Mouse (Mus musculus): ENCODE results near the gene Thbd. TPM values are rescaled to one million over a fixed set of nuclear protein-coding genes. Genes with fewer than 3 reads are reported as not detected.
A peak's percentile ranks its signal among the peaks of the same experiment; 100 is the strongest.

Thbd gene
- polyA plus RNA-seq, 1 experiment from 2014 or later = 15.9 TPM

DNA sequence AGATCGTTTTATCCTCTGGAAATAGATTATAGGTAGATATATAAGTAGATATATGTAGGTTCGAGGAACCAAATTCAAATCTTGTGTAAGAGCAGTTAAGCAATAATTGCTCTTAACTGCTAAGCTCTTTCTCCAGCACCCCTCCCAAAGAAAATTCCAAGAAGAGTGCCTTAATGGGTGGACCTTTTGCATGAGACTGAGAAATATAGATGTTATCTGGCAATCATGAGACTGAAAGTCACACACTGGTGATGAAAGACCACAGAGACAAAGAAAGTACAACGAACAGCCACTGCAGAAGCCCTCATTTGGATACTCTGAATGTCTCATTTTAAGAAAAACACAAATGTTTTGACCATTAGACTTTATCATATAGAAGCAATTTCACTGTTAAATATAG lies 20.5 kb upstream of the Thbd start:
- Histone ChIP-seq H3K4me3 (ENCODE audit: low read length) (no peak overlapping the region), H3K27me3 (ENCODE audit: insufficient read depth, low read length) (no peaks in the 10 kb centered on the region), H3K9ac (replicated peaks; ENCODE audit: low read length) (no peak overlapping the region), H3K27ac (ENCODE audit: low read length) (no peak overlapping the region), H3K4me1 (ENCODE audit: insufficient read depth, low read length) (peaks cover 4% of the 10 kb centered on the region; the same call in 1 of the 2 replicates), H3K9me3 (ENCODE audit: low read length) (no peaks in the 10 kb centered on the region), H3K36me3 (ENCODE audit: insufficient read depth, low read length) (no peaks in the 10 kb centered on the region), H3K4me2 (replicated peaks; ENCODE audit: low read depth, low read length) (no peak overlapping the region)
- 81% methylated on average over 3 of the region's 3 CpGs for WGBS
- ATAC-seq (ENCODE audit: low FRiP score, low TSS enrichment) = no peak

DNA sequence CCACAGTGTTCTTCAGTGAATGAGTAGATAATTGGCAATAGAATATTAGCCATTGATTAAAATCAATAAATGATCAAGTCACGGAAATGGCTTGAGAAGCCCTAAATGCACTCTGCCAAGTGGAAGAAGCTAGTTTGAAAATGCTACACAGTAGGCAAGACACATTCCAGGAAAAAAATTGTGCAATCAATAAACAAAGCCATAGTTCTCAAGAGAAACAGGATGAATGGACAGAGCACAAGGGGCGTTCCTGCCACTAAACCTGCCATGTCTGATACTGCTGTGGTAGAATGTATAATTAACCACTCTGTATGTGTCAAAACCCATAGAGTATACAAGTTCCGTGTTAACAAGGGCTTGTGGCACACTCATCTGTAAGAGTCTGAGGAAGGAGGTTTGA lies 19.6 kb upstream of the Thbd start:
- H3K27ac ChIP-seq (ENCODE audit: low read length) = no peak overlapping the region
- no peaks in the 10 kb centered on the region for H3K27me3 ChIP-seq (ENCODE audit: insufficient read depth, low read length)
- H3K4me2 ChIP-seq (replicated peaks; ENCODE audit: low read depth, low read length) = no peak overlapping the region
- no peak overlapping the region for H3K4me3 ChIP-seq (ENCODE audit: low read length)
- no peaks in the 10 kb centered on the region for H3K9me3 ChIP-seq (ENCODE audit: low read length)
- 90% methylated on average over 3 of the region's 3 CpGs for WGBS
- no peak overlapping the region for H3K9ac ChIP-seq (replicated peaks; ENCODE audit: low read length)
- peaks cover 4% of the 10 kb centered on the region; the same call in 1 of the 2 replicates for H3K4me1 ChIP-seq (ENCODE audit: insufficient read depth, low read length)
- no peak for ATAC-seq (ENCODE audit: low FRiP score, low TSS enrichment)
- no peaks in the 10 kb centered on the region for H3K36me3 ChIP-seq (ENCODE audit: insufficient read depth, low read length)

DNA sequence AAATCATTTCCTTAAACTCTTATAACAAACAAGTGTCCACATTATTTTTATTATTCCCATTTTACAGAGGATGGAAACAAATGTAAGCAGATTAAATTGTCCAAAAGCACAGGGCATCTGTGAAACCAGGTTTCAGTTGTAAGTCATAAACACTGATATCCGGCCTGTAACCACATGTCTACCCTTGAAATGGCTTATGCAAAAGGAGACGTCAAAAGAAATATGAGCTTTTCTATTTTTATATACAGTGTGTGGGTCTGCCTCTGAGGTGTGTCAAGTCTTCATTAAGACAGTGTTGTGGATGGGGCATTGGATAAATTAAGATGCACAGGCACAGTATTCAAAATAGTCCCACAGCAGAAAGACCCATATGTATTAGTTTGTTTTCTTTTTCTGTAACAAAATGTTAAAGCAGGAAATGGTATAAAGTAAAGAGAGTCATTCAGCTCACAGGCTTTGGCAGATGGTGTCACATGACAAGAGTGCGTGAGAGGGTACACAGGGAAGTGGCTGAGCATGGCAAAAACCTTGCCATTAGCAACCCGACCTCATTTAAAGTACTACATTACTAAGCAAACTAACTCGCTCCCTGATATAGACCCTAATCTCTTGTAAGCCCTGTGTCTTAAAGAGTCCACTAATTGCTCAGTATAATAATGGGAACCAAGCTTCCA lies 17.9 kb upstream of the Thbd start:
- 64% methylated on average over 5 of the region's 5 CpGs for WGBS
- H3K4me2 ChIP-seq (replicated peaks; ENCODE audit: low read depth, low read length) = no peak overlapping the region

DNA sequence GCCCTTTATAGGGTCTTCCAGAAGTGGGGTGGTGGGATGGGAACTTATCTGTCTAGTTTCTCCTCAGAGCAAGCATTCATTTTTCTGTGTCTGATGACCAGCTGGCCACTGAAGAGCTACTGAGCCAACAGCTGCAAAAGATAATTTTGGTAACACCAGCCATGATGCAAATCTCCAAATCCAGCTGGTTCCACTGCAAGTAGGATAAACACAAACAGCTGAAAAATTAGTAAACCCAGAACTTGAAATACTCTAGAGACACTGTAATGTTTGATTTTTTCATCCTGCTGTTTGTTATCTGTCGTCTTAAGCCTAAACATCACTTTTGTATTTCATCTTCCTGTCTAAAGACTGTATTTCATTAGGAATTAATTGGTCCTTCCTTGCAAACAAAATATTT lies 13.7 kb upstream of the Thbd start:
- no peaks in the 10 kb centered on the region for H3K27me3 ChIP-seq (ENCODE audit: insufficient read depth, low read length)
- no peak overlapping the region for H3K9ac ChIP-seq (replicated peaks; ENCODE audit: low read length)
- H3K9me3 ChIP-seq (ENCODE audit: low read length) = no peaks in the 10 kb centered on the region
- H3K4me3 ChIP-seq (ENCODE audit: low read length) = no peak overlapping the region
- H3K4me1 ChIP-seq (ENCODE audit: insufficient read depth, low read length) = no peaks in the 10 kb centered on the region
- WGBS = 70% methylated on average over 1 of the region's 1 CpGs
- H3K4me2 ChIP-seq (replicated peaks; ENCODE audit: low read depth, low read length) = no peak overlapping the region
- ATAC-seq (ENCODE audit: low FRiP score, low TSS enrichment) = no peak
- no peaks in the 10 kb centered on the region for H3K36me3 ChIP-seq (ENCODE audit: insufficient read depth, low read length)
- H3K27ac ChIP-seq (ENCODE audit: low read length) = no peak overlapping the region

More for the DNA sequence above, 17.9 kb upstream of the Thbd start:
- no peak overlapping the region for H3K4me3 ChIP-seq (ENCODE audit: low read length)
- no peaks in the 10 kb centered on the region for H3K4me1 ChIP-seq (ENCODE audit: insufficient read depth, low read length)
- H3K36me3 ChIP-seq (ENCODE audit: insufficient read depth, low read length) = no peaks in the 10 kb centered on the region
- no peak overlapping the region for H3K9ac ChIP-seq (replicated peaks; ENCODE audit: low read length)
- no peak overlapping the region for H3K27ac ChIP-seq (ENCODE audit: low read length)
- ATAC-seq (ENCODE audit: low FRiP score, low TSS enrichment) = no peak
- no peaks in the 10 kb centered on the region for H3K27me3 ChIP-seq (ENCODE audit: insufficient read depth, low read length)
- no peaks in the 10 kb centered on the region for H3K9me3 ChIP-seq (ENCODE audit: low read length)

DNA sequence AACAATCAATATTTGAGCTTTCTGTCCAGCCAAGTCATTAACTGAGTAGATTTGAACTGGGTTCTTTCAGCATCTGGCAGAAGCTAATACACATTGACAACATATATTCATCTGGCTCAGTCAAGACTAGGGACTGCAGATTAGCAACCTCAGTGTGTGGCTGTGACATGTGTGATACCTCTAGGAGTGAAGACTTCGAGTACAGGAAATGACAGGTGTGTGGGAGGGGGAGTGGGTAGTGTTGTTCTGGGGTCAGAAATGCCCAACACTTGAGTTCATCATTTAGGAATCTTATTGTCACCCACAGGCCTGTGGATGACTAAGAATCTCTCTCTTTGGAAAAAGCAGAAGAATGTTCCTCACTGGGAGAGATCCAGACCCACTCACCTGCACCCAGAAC lies 13.1 kb upstream of the Thbd start:
- 35% methylated on average over 1 of the region's 1 CpGs for WGBS
- Histone ChIP-seq H3K36me3 (ENCODE audit: insufficient read depth, low read length) (no peaks in the 10 kb centered on the region), H3K9me3 (ENCODE audit: low read length) (no peaks in the 10 kb centered on the region), H3K4me1 (ENCODE audit: insufficient read depth, low read length) (no peaks in the 10 kb centered on the region), H3K27me3 (ENCODE audit: insufficient read depth, low read length) (no peaks in the 10 kb centered on the region), H3K27ac (ENCODE audit: low read length) (no peak overlapping the region), H3K4me2 (replicated peaks; ENCODE audit: low read depth, low read length) (no peak overlapping the region), H3K4me3 (ENCODE audit: low read length) (no peak overlapping the region), H3K9ac (replicated peaks; ENCODE audit: low read length) (no peak overlapping the region)
- ATAC-seq (ENCODE audit: low FRiP score, low TSS enrichment) = no peak

DNA sequence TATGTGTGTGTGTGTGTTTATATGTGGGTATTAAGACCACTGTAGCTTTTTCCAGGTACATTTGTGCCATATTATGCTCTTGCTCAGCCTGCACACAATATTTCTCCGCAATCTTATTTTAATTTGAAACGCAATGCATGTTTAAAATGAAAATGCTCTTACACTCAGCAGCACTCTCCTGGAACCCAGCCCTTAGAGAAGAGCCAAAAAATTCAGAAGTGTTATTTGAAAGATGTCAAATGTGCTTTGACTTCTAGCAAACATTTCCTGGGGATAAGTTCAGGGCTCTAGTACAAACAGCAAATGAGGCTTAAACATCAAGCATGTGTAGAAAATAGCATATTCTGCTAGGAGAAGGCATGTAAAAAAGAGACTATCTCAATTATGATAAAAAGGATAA lies 11.8 kb upstream of the Thbd start:
- H3K9ac ChIP-seq (replicated peaks; ENCODE audit: low read length) = no peak overlapping the region
- no peak overlapping the region for H3K4me2 ChIP-seq (replicated peaks; ENCODE audit: low read depth, low read length)
- ATAC-seq (ENCODE audit: low FRiP score, low TSS enrichment) = no peak
- WGBS = 95% methylated on average over 2 of the region's 2 CpGs
- no peaks in the 10 kb centered on the region for H3K9me3 ChIP-seq (ENCODE audit: low read length)
- no peak overlapping the region for H3K27ac ChIP-seq (ENCODE audit: low read length)
- no peaks in the 10 kb centered on the region for H3K4me1 ChIP-seq (ENCODE audit: insufficient read depth, low read length)
- no peaks in the 10 kb centered on the region for H3K27me3 ChIP-seq (ENCODE audit: insufficient read depth, low read length)
- H3K36me3 ChIP-seq (ENCODE audit: insufficient read depth, low read length) = no peaks in the 10 kb centered on the region
- H3K4me3 ChIP-seq (ENCODE audit: low read length) = no peak overlapping the region

DNA sequence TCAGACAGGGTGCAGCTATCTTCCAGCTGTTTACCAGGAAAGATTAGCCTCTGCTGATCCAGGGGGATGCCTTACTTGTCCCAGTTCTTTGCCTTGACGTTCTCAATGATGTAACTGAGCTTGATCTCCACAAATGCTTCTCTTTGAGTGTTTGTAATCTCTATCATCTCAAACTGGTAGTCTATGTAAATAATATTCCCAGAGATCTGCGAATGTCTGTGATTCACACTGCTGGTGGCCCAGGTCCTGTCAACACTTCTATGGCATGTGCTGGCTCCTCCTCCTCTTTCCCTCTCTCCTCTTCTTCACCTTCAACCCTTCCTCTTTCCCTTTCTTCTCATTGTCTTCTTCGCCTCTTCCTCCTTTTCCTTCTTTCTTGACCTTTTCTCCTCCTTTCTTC lies 11.2 kb upstream of the Thbd start:
- H3K9ac ChIP-seq (replicated peaks; ENCODE audit: low read length) = no peak overlapping the region
- H3K36me3 ChIP-seq (ENCODE audit: insufficient read depth, low read length) = no peaks in the 10 kb centered on the region
- no peaks in the 10 kb centered on the region for H3K9me3 ChIP-seq (ENCODE audit: low read length)
- 80% methylated on average over 3 of the region's 3 CpGs for WGBS
- no peak for ATAC-seq (ENCODE audit: low FRiP score, low TSS enrichment)
- no peak overlapping the region for H3K4me2 ChIP-seq (replicated peaks; ENCODE audit: low read depth, low read length)
- no peak overlapping the region for H3K27ac ChIP-seq (ENCODE audit: low read length)
- no peaks in the 10 kb centered on the region for H3K4me1 ChIP-seq (ENCODE audit: insufficient read depth, low read length)
- H3K4me3 ChIP-seq (ENCODE audit: low read length) = no peak overlapping the region
- no peaks in the 10 kb centered on the region for H3K27me3 ChIP-seq (ENCODE audit: insufficient read depth, low read length)

DNA sequence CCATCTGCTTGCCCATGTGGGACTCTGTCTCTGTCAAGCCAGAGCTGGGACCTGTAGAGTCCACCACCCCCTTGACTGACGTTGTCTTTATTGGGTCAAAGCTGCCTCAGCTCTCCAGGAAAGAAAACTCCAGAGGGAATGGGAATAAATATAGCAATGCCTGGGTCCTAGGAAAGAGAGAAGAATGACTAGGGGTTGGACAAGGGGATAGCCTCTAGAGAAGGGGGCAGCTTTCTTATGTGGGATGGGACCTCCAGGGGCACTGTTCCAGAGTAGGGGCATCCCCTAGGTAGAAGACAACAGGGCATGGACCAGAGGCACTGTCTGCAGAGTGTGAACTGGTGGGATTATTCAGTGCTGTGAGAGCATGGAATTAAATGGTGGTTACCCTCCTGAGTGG lies 1.8 kb upstream of the Thbd start:
- no peak overlapping the region for H3K9ac ChIP-seq (replicated peaks; ENCODE audit: low read length)
- H3K4me1 ChIP-seq (ENCODE audit: insufficient read depth, low read length) = peaks cover 18% of the 10 kb centered on the region
- peaks cover 25% of the 10 kb centered on the region for H3K27me3 ChIP-seq (ENCODE audit: insufficient read depth, low read length)
- WGBS = 88% methylated on average over 1 of the region's 1 CpGs
- H3K36me3 ChIP-seq (ENCODE audit: insufficient read depth, low read length) = no peaks in the 10 kb centered on the region
- no peak for ATAC-seq (ENCODE audit: low FRiP score, low TSS enrichment)
- H3K27ac ChIP-seq (ENCODE audit: low read length) = no peak overlapping the region
- H3K9me3 ChIP-seq (ENCODE audit: low read length) = no peaks in the 10 kb centered on the region
- no peak overlapping the region for H3K4me2 ChIP-seq (replicated peaks; ENCODE audit: low read depth, low read length)
- no peak overlapping the region for H3K4me3 ChIP-seq (ENCODE audit: low read length)

DNA sequence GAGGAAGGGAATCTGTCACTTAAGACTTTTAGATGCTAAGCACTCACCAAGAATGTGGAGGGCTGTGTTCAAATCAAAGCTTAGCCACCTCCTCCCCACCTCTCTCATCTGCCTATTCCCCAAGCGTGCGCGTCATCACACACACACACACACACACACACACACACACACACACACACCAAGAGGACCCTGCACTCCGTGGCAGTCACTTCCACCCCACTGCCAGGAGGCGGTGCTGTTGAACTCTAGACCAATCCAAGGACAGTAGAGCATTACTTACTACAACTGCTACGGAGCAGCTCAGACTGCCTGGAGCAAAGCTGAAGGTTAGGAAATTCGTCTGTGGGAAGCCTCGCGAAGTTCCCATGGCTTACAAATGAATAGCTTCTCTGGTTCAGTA lies 1.2 kb upstream of the Thbd start:
- H3K4me3 ChIP-seq (ENCODE audit: low read length) = no peak overlapping the region
- peaks cover 25% of the 10 kb centered on the region for H3K27me3 ChIP-seq (ENCODE audit: insufficient read depth, low read length)
- H3K9ac ChIP-seq (replicated peaks; ENCODE audit: low read length) = no peak overlapping the region
- WGBS = 29% methylated on average over 9 of the region's 9 CpGs
- peak; percentile 84 for ATAC-seq (ENCODE audit: low FRiP score, low TSS enrichment)
- no peaks in the 10 kb centered on the region for H3K36me3 ChIP-seq (ENCODE audit: insufficient read depth, low read length)
- 0 out of 2 replicates have a peak overlapping the region, but pooled peaks have one; percentile 61 for H3K4me2 ChIP-seq (replicated peaks; ENCODE audit: low read depth, low read length)
- H3K27ac ChIP-seq (ENCODE audit: low read length) = no peak overlapping the region
- peaks cover 18% of the 10 kb centered on the region for H3K4me1 ChIP-seq (ENCODE audit: insufficient read depth, low read length)
- no peaks in the 10 kb centered on the region for H3K9me3 ChIP-seq (ENCODE audit: low read length)

DNA sequence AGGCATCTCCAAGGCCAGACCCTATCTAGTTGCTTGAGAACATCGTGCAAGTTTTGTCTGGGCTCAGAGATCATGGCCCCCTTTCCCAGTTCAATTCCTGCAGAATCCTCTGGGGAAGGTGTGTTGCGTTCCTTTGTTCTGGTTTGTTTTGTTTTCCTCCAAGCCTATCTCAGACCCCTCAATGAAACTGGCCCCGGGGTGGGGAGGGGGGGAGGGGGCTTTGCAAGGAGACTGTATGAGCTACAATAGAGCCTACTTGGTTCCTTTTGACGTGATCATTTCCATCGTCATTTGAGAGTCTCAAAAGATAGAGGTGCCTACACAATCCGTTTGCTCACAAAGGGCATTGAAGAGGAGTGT lies 753 bp upstream of the Thbd start:
- Histone ChIP-seq H3K4me1 (ENCODE audit: insufficient read depth, low read length) (peaks cover 18% of the 10 kb centered on the region), H3K4me2 (replicated peaks; ENCODE audit: low read depth, low read length) (peak overlapping the region; percentile 61), H3K27ac (ENCODE audit: low read length) (no peak overlapping the region), H3K9ac (replicated peaks; ENCODE audit: low read length) (0 out of 2 replicates have a peak overlapping the region, but pooled peaks have one; percentile 63), H3K9me3 (ENCODE audit: low read length) (no peaks in the 10 kb centered on the region), H3K36me3 (ENCODE audit: insufficient read depth, low read length) (no peaks in the 10 kb centered on the region), H3K27me3 (ENCODE audit: insufficient read depth, low read length) (peaks cover 25% of the 10 kb centered on the region), H3K4me3 (ENCODE audit: low read length) (peak overlapping the region; percentile 49)
- 15% methylated on average over 6 of the region's 6 CpGs for WGBS
- no peak for ATAC-seq (ENCODE audit: low FRiP score, low TSS enrichment)
